Mouse (Mus musculus) myocyte (in vitro differentiated cells): ENCODE results near the gene Vps4a.

Source experiments
- MAX ChIP-seq: IDR thresholded peaks from one replicate; pipeline ENCODE4 v1.6.1; 2011; ENCODE audit warnings: low read depth, mild to moderate bottlenecking, control low read depth
- MYOD1 ChIP-seq, 3 experiments: IDR thresholded peaks; one replicate each; pipeline ENCODE4 v1.6.1; 2011; ENCODE audit warnings: control low read depth in 2 of 3, low read depth in 2 of 3, mild to moderate bottlenecking in 2 of 3, moderate library complexity in 1 of 3; ENCODE audit not compliant: insufficient read length in 2 of 3, control insufficient read depth in 1 of 3
- MYOG ChIP-seq, 3 experiments: IDR thresholded peaks; one replicate each; pipeline ENCODE4 v1.6.1; 2011; ENCODE audit warnings: control low read depth in 2 of 3, low read depth in 2 of 3, mild to moderate bottlenecking in 2 of 3; ENCODE audit not compliant: insufficient read length in 2 of 3, control insufficient read depth in 1 of 3, insufficient read depth in 1 of 3
- POLR2A ChIP-seq: IDR thresholded peaks from one replicate; pipeline ENCODE4 v1.6.1; 2011; ENCODE audit warnings: low read depth, mild to moderate bottlenecking, control low read depth, moderate library complexity; ENCODE audit not compliant: insufficient read length
- POLR2AphosphoS2 ChIP-seq: IDR thresholded peaks from one replicate; pipeline ENCODE4 v1.6.1; 2011; ENCODE audit warnings: low read depth, control low read depth; ENCODE audit not compliant: insufficient read length
- TCF3 ChIP-seq: IDR thresholded peaks from one replicate; pipeline ENCODE4 v1.6.1; 2011; ENCODE audit warnings: low read depth, control low read depth; ENCODE audit not compliant: insufficient read length
- USF1 ChIP-seq: IDR thresholded peaks from one replicate; pipeline ENCODE4 v1.6.1; 2011; ENCODE audit warnings: low read depth, mild to moderate bottlenecking, control low read depth, moderate library complexity

DNA sequence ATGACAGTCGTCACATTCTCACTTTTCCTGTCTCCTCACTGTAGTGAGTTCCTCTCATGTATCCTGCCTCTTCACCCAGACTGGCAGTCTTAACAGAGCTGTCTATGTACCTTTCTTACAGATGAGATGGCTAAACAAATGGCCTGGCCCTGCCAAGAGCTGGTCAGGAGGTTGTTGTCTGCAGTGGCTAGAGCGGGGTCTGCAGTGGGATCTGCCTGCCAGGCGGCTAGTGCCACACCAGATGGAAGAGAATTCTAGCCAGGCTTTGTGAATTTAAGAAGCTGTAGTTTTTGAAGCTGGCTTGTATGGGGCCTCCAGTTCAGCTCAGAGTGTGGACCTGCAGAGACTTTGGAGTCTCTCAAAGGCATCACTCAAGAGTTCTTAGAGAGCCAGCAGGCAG, 4.6 kb downstream of the Vps4a start:
- TF ChIP-seq USF1: no peak
- no peak for TF ChIP-seq POLR2AphosphoS2
- TF ChIP-seq MYOD1 (IDR thresholded peaks at IDR 0.05; ENCODE audit: control insufficient read depth in 1 of 3, insufficient read length in 2 of 3, low read depth in 2 of 3): no peak
- TF ChIP-seq MAX: no peak
- TF ChIP-seq TCF3: no peak
- no peak for TF ChIP-seq POLR2A
- no peak for TF ChIP-seq MYOG (IDR thresholded peaks at IDR 0.05; ENCODE audit: control insufficient read depth in 1 of 3, insufficient read depth in 1 of 3, insufficient read length in 2 of 3, low read depth in 2 of 3)
